Mouse (Mus musculus) heart, adult 2 months (tissue): ENCODE measurements at regions not wholly inside any gene's neighbourhood (a gene's known extent, or its start where the extent isn't known, plus 50 kb on each side); places are given as distances from the start of the nearest gene placed in this dataset.

Experiments
- CTCF ChIP-seq: fragments of 200-600 bp; IDR thresholded peaks from 2 replicates; pipeline ENCODE4 v1.8.1; 2022; ENCODE audit warnings: antibody characterized with exemption, mild to moderate bottlenecking, moderate library complexity
- EP300 ChIP-seq: fragments of 200-500 bp; IDR thresholded peaks from 2 replicates; pipeline ENCODE4 v1.6.1; 2011; ENCODE audit warnings: low read depth, low read length, control low read depth; ENCODE audit not compliant: insufficient read depth

DNA sequence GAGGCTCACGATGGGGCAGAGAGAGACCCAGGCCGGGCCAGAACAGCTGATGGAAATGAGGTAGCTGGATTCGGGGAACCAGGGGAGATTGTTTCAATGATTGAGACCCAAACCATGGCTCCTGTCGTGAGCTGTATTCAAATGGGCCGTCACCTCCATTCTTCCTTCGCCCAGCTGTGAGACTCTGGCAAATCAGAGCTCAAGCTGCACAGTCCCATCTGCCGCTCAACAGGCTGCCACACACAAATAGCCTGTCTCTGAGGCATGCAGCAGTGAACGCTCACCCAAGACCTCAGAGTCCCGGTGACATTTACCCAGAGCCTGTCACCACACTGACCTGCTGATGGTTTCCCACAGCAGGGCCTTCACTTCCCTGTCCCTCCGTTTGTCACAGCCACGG is 60.1 kb upstream of the Aldh1b1 start:
- TF ChIP-seq EP300 (no peak), CTCF (no peak)
